Mouse (Mus musculus): Measurements from ENCODE around the gene Fam131a.

Gene Fam131a

DNA sequence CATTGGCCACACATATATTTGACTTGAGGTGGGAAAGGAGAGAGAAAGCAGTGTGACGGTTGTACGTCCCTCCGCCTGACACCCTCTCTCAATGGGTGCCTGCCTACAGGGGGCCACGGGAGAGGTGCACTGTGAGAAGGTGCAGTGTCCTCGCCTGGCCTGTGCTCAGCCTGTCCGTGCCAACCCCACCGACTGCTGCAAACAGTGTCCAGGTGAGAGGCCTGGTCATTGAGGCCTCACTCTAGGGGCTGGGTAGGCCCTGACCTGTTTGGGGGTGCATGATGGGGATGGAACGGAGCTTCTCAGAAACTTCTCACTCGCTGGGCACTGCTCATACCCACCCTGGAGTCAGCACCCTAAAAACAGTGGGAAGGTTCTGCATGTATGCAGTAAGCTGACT lies 46.8 kb downstream of the Fam131a start:
- no peak for DNase-seq (ENCODE audit: extremely low read depth, low read depth)

GRCm38 (mm10) chr16:20746641-20747040 lies 53.6 kb downstream of the Fam131a start:
- DNase-seq (ENCODE audit: extremely low read depth, low read depth) = no peak

- no peak for DNase-seq (ENCODE audit: extremely low read depth, low read depth)
Observed at GRCm38 (mm10) chr16:20750518-20750917, 57.5 kb downstream of the Fam131a start.
